Mouse (Mus musculus): ENCODE data around the gene Arhgap15. TPM values are rescaled to one million over a fixed set of nuclear protein-coding genes. Genes with fewer than 3 reads are reported as not detected.

Gene Arhgap15
- polyA plus RNA-seq, 1 experiment from 2014 or later, result 1.4 TPM

DNA sequence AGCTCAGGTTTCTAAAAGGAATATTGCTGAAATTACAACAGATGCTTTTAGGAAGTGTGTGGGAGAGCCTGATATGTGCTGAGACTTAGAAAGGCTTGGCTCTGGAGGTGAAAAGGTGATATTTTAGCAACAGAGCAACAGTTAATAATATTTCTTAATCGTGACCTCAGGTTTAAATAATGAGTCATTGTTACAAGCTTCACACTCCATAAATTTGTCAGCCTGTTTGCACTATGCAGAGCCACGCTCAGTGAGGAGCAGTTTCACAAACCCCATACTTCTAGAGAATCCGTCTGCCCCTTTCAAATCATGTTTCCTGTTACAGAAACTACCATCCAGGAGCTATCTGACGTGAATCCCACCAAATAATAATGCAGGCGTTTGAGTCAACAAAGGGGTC lies 213.8 kb downstream of the Arhgap15 start:
- Histone ChIP-seq H3K9ac (no peak overlapping the region), H3K27ac (no peak overlapping the region), H3K4me3 (no peak overlapping the region), H3K4me2 (replicated peaks) (no peak overlapping the region), H3K36me3 (no peaks in the 10 kb centered on the region), H3K4me1 (no peaks in the 10 kb centered on the region), H3K9me3 (replicated peaks) (no peaks in the 10 kb centered on the region), H3K27me3 (no peaks in the 10 kb centered on the region)
- ATAC-seq (ENCODE audit: low FRiP score), result no peak
- WGBS, result 78% methylated on average over 5 of the region's 5 CpGs

DNA sequence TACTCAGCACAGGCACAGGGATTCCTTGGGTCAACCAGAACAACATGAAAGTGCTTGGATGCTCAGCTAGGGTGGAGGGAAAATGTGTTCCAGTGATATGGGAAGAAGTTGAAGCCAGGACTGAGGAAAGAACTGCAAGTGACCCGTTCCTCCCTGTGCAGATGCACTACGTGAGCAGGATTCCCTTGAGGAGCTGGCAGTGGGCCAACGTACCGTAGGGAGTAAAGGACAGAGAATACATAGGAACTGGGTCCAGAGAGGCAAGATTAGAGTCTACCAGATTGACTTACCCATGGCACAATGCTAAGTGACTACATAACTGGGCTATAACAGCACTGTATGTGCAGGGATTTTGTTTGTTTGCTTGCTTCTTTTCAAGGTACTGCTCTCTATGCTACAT lies 220.0 kb downstream of the Arhgap15 start:
- Histone ChIP-seq H3K9ac (no peak overlapping the region), H3K27me3 (no peaks in the 10 kb centered on the region), H3K36me3 (no peaks in the 10 kb centered on the region), H3K4me2 (replicated peaks) (no peak overlapping the region), H3K4me3 (no peak overlapping the region), H3K27ac (no peak overlapping the region), H3K9me3 (replicated peaks) (no peaks in the 10 kb centered on the region), H3K4me1 (no peaks in the 10 kb centered on the region)
- no peak for ATAC-seq (ENCODE audit: low FRiP score)
- WGBS, result 76% methylated on average over 4 of the region's 4 CpGs

DNA sequence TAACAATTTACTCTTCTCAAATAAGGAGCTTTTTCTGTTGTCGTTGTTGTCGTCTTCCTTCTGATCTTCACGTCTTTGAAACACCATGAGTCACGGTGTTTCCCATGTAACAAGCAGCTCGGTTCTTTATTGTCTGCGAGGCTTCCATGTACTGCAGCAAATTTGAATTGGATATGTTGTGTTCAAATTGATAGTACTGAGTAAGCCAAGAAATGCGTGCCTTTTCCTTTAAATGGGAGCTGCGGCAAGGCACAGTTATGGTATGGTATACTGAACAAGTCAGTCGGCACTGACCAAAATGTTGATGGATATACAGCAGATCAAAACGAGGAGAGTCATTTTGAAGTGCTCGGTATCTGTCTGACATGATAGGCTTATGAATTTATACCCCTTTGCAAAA lies 229.1 kb downstream of the Arhgap15 start:
- Histone ChIP-seq H3K27ac (no peak overlapping the region), H3K27me3 (no peaks in the 10 kb centered on the region), H3K9me3 (replicated peaks) (no peaks in the 10 kb centered on the region), H3K4me1 (0 out of 2 replicates have a peak, but pooled peaks cover 3% of the 10 kb centered on the region), H3K4me3 (no peak overlapping the region), H3K4me2 (replicated peaks) (no peak overlapping the region), H3K9ac (no peak overlapping the region), H3K36me3 (no peaks in the 10 kb centered on the region)
- ATAC-seq (ENCODE audit: low FRiP score), result no peak
- 84% methylated on average over 11 of the region's 11 CpGs for WGBS

DNA sequence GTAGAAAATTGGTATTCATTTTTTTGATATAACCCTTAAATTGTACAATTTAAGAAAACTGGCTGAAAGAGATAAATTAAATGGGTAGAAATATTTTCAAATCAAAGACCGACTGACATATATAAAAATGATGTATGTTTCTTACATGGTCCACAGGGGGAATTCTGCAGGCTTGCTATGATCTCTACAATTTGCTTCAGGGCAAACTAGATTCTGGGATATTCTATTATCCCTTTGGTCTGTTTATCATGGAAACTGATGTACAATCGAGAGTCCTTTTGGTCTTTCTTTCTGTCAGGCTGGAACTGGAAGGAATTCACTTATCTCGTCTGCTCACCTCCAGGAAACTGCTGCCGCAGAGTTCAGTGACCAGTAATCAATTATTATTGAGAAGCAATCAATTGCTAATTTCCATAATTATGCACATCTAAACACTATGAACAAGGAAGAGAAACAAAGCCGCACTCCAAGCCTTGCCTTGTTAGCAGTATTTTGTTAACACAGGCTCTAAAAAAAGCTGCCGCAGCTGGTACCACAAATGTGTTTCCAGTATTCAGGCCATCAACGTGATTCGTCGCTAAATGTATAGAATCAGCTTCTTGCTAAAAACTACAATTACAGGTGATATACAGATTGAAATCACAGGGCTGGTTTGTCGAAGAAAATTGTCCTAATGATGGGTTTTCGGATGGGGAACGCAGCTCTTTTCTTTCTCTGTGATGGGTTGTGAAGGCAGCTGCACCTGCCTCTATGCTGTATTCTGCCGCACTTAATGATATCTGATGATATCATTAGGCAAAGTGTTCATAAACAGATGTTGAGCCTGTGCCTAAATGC lies 229.8 kb downstream of the Arhgap15 start:
- H3K27me3 ChIP-seq, result no peaks in the 10 kb centered on the region
- peak; percentile 32; the same call in 1 of the 2 replicates for ATAC-seq (ENCODE audit: low FRiP score)
- 65% methylated on average over 13 of the region's 13 CpGs for WGBS
- H3K4me3 ChIP-seq, result no peak overlapping the region
- no peak overlapping the region for H3K4me2 ChIP-seq (replicated peaks)
- no peaks in the 10 kb centered on the region for H3K9me3 ChIP-seq (replicated peaks)
- peak overlapping the region; percentile 64 for H3K27ac ChIP-seq
- H3K4me1 ChIP-seq, result 0 out of 2 replicates have a peak, but pooled peaks cover 3% of the 10 kb centered on the region
- H3K36me3 ChIP-seq, result no peaks in the 10 kb centered on the region
- no peak overlapping the region for H3K9ac ChIP-seq

DNA sequence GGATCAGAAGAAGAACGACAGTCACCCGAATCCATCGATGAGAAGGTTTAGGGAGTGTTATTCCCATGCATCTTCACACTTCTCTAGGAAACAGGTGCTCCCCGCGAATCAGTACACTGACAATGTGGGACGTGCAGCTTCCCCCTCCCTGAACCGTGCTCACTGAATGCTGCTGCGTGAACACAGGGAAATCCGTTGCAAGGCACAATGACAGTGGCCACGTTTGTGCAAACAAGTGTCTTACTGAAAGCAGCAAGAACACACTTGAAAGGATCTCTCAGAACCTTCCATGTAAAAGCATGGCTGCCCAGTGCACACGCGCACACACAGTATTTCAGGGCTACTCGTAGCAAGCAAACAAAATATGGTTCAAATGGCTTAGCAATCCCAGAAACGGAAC lies 237.4 kb downstream of the Arhgap15 start:
- ATAC-seq (ENCODE audit: low FRiP score), result no peak
- Histone ChIP-seq H3K4me3 (no peak overlapping the region), H3K4me2 (replicated peaks) (no peak overlapping the region), H3K36me3 (no peaks in the 10 kb centered on the region), H3K27me3 (no peaks in the 10 kb centered on the region), H3K27ac (peak overlapping the region; percentile 12; the same call in 1 of the 2 replicates), H3K4me1 (0 out of 2 replicates have a peak, but pooled peaks cover 2% of the 10 kb centered on the region), H3K9me3 (replicated peaks) (no peaks in the 10 kb centered on the region), H3K9ac (no peak overlapping the region)
- 81% methylated on average over 14 of the region's 14 CpGs for WGBS

DNA sequence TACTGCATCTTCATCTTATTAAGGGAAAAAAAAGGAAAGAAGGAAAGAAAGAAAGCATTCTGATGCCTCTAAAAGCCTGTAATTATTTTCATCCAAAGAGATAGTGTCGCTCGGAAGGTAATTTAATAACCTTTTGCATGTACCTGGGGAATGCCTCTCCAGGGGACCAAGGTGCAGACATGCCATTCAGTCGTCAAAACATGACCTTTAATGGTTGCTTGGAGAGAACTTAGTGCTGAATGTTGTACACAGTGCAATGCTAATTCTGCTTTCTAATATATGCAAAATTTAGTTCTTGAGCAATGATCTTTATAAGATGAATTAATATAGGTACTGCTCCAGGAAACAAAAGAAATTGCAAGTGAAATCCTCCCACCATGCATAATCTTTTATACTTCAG lies 239.3 kb downstream of the Arhgap15 start:
- Histone ChIP-seq H3K36me3 (no peaks in the 10 kb centered on the region), H3K9me3 (replicated peaks) (no peaks in the 10 kb centered on the region), H3K4me3 (no peak overlapping the region), H3K4me2 (replicated peaks) (no peak overlapping the region), H3K27ac (no peak overlapping the region), H3K4me1 (0 out of 2 replicates have a peak, but pooled peaks cover 2% of the 10 kb centered on the region), H3K27me3 (no peaks in the 10 kb centered on the region), H3K9ac (no peak overlapping the region)
- ATAC-seq (ENCODE audit: low FRiP score), result no peak
- 52% methylated on average over 3 of the region's 3 CpGs for WGBS

DNA sequence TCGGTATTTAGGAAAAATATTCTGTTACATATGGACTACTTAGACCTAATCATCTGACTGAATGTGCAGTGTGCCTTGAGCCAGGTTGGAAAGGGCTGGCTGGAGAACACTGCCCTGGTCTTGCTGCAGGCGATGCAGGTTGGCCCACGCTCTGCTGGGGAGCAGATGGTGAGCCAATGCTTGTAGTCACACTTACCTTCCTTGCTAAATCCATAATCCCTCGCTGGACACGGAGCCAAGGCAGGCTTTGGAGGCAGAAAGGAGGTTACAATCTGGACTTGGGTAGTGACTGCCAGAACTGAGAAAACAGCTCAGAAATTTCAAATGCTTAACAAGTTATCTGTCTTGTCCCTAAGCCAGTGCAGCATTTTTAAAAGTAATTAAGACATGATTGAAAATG lies 241.2 kb downstream of the Arhgap15 start:
- Histone ChIP-seq H3K27me3 (no peaks in the 10 kb centered on the region), H3K9ac (no peak overlapping the region), H3K36me3 (no peaks in the 10 kb centered on the region), H3K4me3 (no peak overlapping the region), H3K9me3 (replicated peaks) (no peaks in the 10 kb centered on the region), H3K4me2 (replicated peaks) (no peak overlapping the region), H3K27ac (0 out of 2 replicates have a peak overlapping the region, but pooled peaks have one; percentile 32), H3K4me1 (0 out of 2 replicates have a peak, but pooled peaks cover 2% of the 10 kb centered on the region)
- no peak for ATAC-seq (ENCODE audit: low FRiP score)
- 60% methylated on average over 5 of the region's 5 CpGs for WGBS

DNA sequence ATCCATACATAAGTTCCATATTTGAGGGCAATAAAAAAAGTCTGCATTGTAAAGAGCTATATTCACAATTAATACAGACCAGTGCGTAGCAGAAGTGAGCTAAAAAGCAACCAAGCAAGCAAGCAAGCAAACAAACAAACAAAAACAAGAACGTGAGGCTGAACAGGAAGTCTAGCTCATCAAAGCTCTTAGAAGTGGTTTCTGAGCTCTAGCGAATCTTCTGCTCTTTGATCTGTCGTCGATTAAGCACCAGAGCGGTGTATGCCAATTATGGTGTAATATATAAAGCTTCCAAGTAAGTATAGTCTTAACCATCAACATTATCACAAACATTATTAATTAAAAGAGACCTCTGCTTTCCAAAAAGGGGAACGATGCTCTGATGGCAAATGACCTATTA lies 243.9 kb downstream of the Arhgap15 start:
- no peak for ATAC-seq (ENCODE audit: low FRiP score)
- WGBS, result 86% methylated on average over 7 of the region's 7 CpGs

DNA sequence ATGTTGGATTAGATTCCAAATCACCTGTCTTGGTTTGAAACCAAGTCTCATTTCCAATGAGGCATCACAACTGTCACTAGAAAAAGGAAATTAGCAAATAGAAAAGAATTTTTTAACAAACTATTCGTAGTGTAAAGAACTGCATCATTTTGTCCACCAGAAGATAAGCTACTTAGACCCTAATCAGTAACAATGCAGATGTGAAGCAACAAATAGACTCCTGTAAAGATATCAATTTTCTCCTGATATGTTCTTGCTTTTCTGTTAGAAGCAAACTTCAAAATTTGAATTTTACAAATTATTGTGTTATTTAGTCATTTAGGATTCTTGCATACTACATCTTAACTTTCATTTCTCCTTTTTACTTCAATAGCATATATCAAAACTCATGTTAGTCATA lies 253.8 kb downstream of the Arhgap15 start:
- Histone ChIP-seq H3K27ac (no peak overlapping the region), H3K4me3 (no peak overlapping the region), H3K9me3 (replicated peaks) (no peaks in the 10 kb centered on the region), H3K4me1 (no peaks in the 10 kb centered on the region), H3K36me3 (no peaks in the 10 kb centered on the region), H3K4me2 (replicated peaks) (no peak overlapping the region), H3K9ac (no peak overlapping the region), H3K27me3 (no peaks in the 10 kb centered on the region)
- no peak for ATAC-seq (ENCODE audit: low FRiP score)
- WGBS, result 95% methylated on average over 1 of the region's 1 CpGs

More for the DNA sequence above, 243.9 kb downstream of the Arhgap15 start:
- Histone ChIP-seq H3K4me1 (0 out of 2 replicates have a peak, but pooled peaks cover 2% of the 10 kb centered on the region), H3K4me2 (replicated peaks) (no peak overlapping the region), H3K9ac (no peak overlapping the region), H3K27me3 (no peaks in the 10 kb centered on the region), H3K36me3 (no peaks in the 10 kb centered on the region), H3K9me3 (replicated peaks) (no peaks in the 10 kb centered on the region), H3K27ac (no peak overlapping the region), H3K4me3 (no peak overlapping the region)

DNA sequence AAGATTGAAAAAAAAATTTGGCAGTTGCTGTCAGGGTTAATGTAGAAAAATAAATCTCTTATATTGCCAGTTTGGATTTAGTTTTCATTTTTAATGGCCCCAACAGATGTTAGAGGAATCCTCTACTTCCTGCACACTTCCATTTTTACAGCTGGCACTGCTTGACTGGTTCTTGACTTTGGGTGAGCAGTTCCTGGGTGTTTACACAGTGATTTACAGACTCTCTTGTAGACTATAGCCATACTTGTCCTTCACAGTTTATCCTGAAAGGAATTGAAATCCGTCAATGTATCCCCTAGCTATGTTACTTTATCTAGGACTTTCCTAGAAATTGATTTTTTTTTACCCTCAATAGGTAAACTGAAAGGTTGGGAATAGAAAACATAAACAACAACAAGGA lies 261.6 kb downstream of the Arhgap15 start:
- H3K4me2 ChIP-seq (replicated peaks), result no peak overlapping the region
- H3K36me3 ChIP-seq, result no peaks in the 10 kb centered on the region
- no peak overlapping the region for H3K4me3 ChIP-seq
- ATAC-seq (ENCODE audit: low FRiP score), result no peak
- H3K9me3 ChIP-seq (replicated peaks), result no peaks in the 10 kb centered on the region
- 80% methylated on average over 1 of the region's 1 CpGs for WGBS
- H3K9ac ChIP-seq, result no peak overlapping the region
- H3K4me1 ChIP-seq, result no peaks in the 10 kb centered on the region
- H3K27ac ChIP-seq, result no peak overlapping the region
- H3K27me3 ChIP-seq, result no peaks in the 10 kb centered on the region

DNA sequence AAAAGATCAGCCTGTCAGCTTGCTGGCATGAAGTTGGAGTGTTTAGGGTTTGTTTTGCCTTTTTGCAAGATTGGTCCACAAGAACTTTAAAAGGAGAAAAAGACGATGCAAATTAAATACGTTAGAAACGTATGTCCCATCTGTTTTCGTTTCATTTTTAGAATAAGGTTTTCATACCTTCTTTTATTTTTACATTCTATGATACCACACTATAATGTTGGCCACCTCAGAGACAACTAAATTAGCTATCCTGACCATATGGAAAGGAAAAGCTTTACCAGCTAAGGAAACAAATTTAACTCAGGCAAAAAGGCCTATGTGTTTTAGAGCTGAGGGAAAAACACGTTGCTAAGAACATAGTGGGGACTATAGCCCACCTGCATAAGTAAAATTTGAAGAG lies 264.8 kb downstream of the Arhgap15 start:
- no peaks in the 10 kb centered on the region for H3K9me3 ChIP-seq (replicated peaks)
- no peaks in the 10 kb centered on the region for H3K36me3 ChIP-seq
- no peaks in the 10 kb centered on the region for H3K27me3 ChIP-seq
- 93% methylated on average over 5 of the region's 5 CpGs for whole genome bisulfite sequencing
- no peak overlapping the region for H3K4me3 ChIP-seq
- H3K9ac ChIP-seq, result no peak overlapping the region
- ATAC-seq (ENCODE audit: low FRiP score), result no peak
- peaks cover 9% of the 10 kb centered on the region; the same call in 1 of the 2 replicates for H3K4me1 ChIP-seq
- no peak overlapping the region for H3K4me2 ChIP-seq (replicated peaks)
- H3K27ac ChIP-seq, result no peak overlapping the region

DNA sequence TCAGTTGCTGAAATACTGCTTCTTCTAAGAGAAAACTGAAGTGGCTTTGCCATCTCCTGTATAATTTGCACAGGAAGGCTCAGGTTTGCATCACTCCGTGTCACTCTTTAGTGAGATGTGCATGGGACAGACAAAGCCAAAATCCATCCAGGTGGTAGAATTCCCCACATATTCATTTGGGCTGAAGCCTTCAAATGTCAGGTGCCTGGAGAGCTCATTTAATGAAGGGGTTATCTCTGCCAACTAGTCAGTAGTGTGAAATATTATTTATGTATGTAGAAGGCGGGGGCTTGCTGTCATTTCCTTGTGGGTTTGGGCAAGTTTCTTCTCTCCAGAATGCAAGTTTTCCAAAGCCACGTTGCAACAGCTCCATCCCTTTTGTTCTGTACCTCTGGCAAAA lies 268.1 kb downstream of the Arhgap15 start:
- no peak for ATAC-seq (ENCODE audit: low FRiP score)
- WGBS, result 78% methylated on average over 3 of the region's 3 CpGs
- no peak overlapping the region for H3K4me3 ChIP-seq
- no peak overlapping the region for H3K9ac ChIP-seq
- H3K36me3 ChIP-seq, result no peaks in the 10 kb centered on the region
- H3K27me3 ChIP-seq, result no peaks in the 10 kb centered on the region
- no peak overlapping the region for H3K27ac ChIP-seq
- H3K9me3 ChIP-seq (replicated peaks), result no peaks in the 10 kb centered on the region
- H3K4me1 ChIP-seq, result peaks cover 9% of the 10 kb centered on the region; the same call in 1 of the 2 replicates
- H3K4me2 ChIP-seq (replicated peaks), result no peak overlapping the region
